In the genomic region with DNA sequence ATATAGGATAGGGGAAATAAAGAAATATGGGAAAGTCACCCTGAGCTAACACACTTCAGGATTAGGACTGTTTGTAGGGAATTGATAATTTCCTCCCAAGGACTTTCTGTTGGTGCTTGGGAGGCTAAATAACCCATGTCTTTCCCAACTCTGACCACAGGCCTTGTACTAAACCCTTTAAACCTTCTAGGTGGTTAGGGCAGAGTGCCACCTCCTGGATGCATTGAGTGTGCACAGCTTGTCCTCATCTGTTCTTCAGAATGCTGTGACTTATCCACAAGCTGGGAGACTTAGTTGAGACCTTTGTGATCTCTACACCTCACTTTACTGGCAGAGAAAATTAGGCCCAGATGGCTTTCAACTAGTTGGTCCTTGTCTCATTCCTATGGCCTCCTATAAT, we compare ENCODE assay signal across 9 mouse cellular contexts. TPM values are rescaled to one million over a fixed set of nuclear protein-coding genes. Genes with fewer than 3 reads are reported as not detected.
DNase-seq lines count a peak whose midpoint lies in the region; ATAC-seq and TF ChIP-seq lines count a peak whose summit lies in the region.
"Had no signal": no experiment of that assay in that cellular context is flagged by ENCODE, and none has a peak within 500 bp of the region (broad histone marks: within the 10 kb centered on the region; RNA-seq: fewer than 3 reads in every experiment).

No protein-coding gene starts in this region.

- in situ Hi-C loops in CH12.LX (cut with MboI; ENCODE audit: low pct_ligation_motif_present, low pct_unique_long_range_greater_than_20kb, low sequenced_read_pairs): no loop called here

- H3K4me3 ChIP-seq in CH12.LX (replicated peaks in 1 of 3; ENCODE audit: low read depth in 2 of 3, low read length in 2 of 3, poor library complexity in 1 of 3): no peak overlapping the region
- H3K4me3 ChIP-seq in intestine, embryonic 16.5 days (ENCODE audit: low read length): no peak overlapping the region

- TF ChIP-seq EP300 in CH12.LX (IDR thresholded peaks at IDR 0.05; ENCODE audit: low read length): no peak

- H3K4me2 ChIP-seq in CH12.LX (ENCODE audit: insufficient read depth, low read depth, poor library complexity, severe bottlenecking): no peak overlapping the region
- no peak overlapping the region for H3K4me2 ChIP-seq in intestine, embryonic 16.5 days (ENCODE audit: low read depth, low read length)

- H3K27ac ChIP-seq in CH12.LX (ENCODE audit: insufficient read depth, low read depth): no peak overlapping the region
- H3K27ac ChIP-seq in intestine, embryonic 16.5 days (ENCODE audit: low read length): no peak overlapping the region

- peak in 1 of 2 experiments; percentile 23; a peak in 2 of 4 replicates for TF ChIP-seq CTCF in CH12.LX (conservative IDR thresholded peaks at IDR 0.05 in 1 of 2, IDR thresholded peaks at IDR 0.05 in 1 of 2; ENCODE audit: low read depth in 2 of 2, low read length in 2 of 2)

- peaks cover 16% of the 10 kb centered on the region for H3K9me3 ChIP-seq in CH12.LX (replicated peaks; ENCODE audit: low read length)
- no peaks in the 10 kb centered on the region for H3K9me3 ChIP-seq in intestine, embryonic 16.5 days (ENCODE audit: control insufficient read depth, low read length)

- H3K9ac ChIP-seq in CH12.LX (ENCODE audit: insufficient read depth, low read depth): no peak overlapping the region
- no peak overlapping the region for H3K9ac ChIP-seq in intestine, embryonic 16.5 days (ENCODE audit: low read depth, low read length)

- no peaks in the 10 kb centered on the region for H3K36me3 ChIP-seq in CH12.LX (replicated peaks in 1 of 2; ENCODE audit: control insufficient read depth in 1 of 2, insufficient read depth in 1 of 2, low read length in 1 of 2)
- no peaks in the 10 kb centered on the region for H3K36me3 ChIP-seq in intestine, embryonic 16.5 days (ENCODE audit: control insufficient read depth, insufficient read depth, low read length)

- no peaks in the 10 kb centered on the region for H3K79me2 ChIP-seq in CH12.LX (replicated peaks; ENCODE audit: control insufficient read depth, extremely low read depth, insufficient read depth, poor library complexity, severe bottlenecking)

- TF ChIP-seq POLR2A in CH12.LX (IDR thresholded peaks at IDR 0.05; ENCODE audit: low read depth, low read length): no peak

- no peak; the same call in none of the 2 replicates for TF ChIP-seq RAD21 in CH12.LX (IDR thresholded peaks at IDR 0.05; ENCODE audit: low read depth, low read length)

- no peaks in the 10 kb centered on the region for H3K4me1 ChIP-seq in CH12.LX (ENCODE audit: control insufficient read depth in 1 of 2, insufficient read depth in 2 of 2)
- no peaks in the 10 kb centered on the region for H3K4me1 ChIP-seq in intestine, embryonic 16.5 days (ENCODE audit: control insufficient read depth, insufficient read depth, low read length)

- peak; percentile 11 for DNase-seq in layer of hippocampus, adult 11-12 months (ENCODE audit: low spot score)
- DNase-seq in layer of hippocampus, postnatal 10 days (ENCODE audit: low spot score in 2 of 2): no peak
- no peak for DNase-seq in CH12.LX (ENCODE audit: extremely low read depth)
- peak; percentile 23 to 31 for DNase-seq in adrenal gland, adult 18-20 months (ENCODE audit: low spot score in 2 of 2)
- peak; percentile 12 for DNase-seq in right cerebral cortex, postnatal 14 days
- DNase-seq in c-Kit-positive CD71-positive TER-119-positive erythroid progenitor cells, embryonic 14.5 days (ENCODE audit: low spot score): no peak
- DNase-seq in cerebellum, postnatal 36 days: no peak

- peak; percentile 77 for ATAC-seq in intestine, embryonic 16.5 days

- dilution Hi-C loops in CH12.LX (cut with MboI; ENCODE audit: extremely low pct_ligation_motif_present, extremely low pct_unique_long_range_greater_than_20kb, low sequenced_read_pairs): no loop called here

- no peaks in the 10 kb centered on the region for H3K27me3 ChIP-seq in CH12.LX (replicated peaks)
- H3K27me3 ChIP-seq in intestine, embryonic 16.5 days (replicated peaks; ENCODE audit: control insufficient read depth, insufficient read depth, low read length): no peaks in the 10 kb centered on the region

TF ChIP-seq in CH12.LX, 34 proteins besides CTCF, POLR2A, EP300 and RAD21:
- TF ChIP-seq MEF2A (IDR thresholded peaks at IDR 0.05; ENCODE audit: borderline replicate concordance, low read depth, low read length): no peak
- TF ChIP-seq SMC3 (IDR thresholded peaks at IDR 0.05; ENCODE audit: low read depth, low read length): peak; percentile 18; the same call in 1 of the 2 replicates

RNA-seq across cellular contexts. Expression of gene Sprr4, which starts 10.5 kb away (rescaled TPM):
- not detected for total RNA-seq in layer of hippocampus, postnatal 10 days (2021)
- total RNA-seq in CH12.LX (2012; rRNA removed) (not detected in 2 replicates), CH12.LX (2014; rRNA removed) (not detected in 2 replicates)
- polyA plus RNA-seq in CH12.LX (2012; ENCODE audit: insufficient read length, low read depth): not detected in 2 replicates
- total RNA-seq in adrenal gland, adult 18-20 months (2021): not detected
- polyA plus RNA-seq in intestine, embryonic 16.5 days (2015; fragmentation: Nextera tagmentation; extraction: Ambion mirVana): not detected in 2 replicates
- total RNA-seq: layer of hippocampus, adult 18-20 months had no signal

RNA-seq across cellular contexts. Expression of gene 2310046K23Rik, which starts 23.5 kb away (rescaled TPM):
- total RNA-seq in layer of hippocampus, postnatal 10 days (2021): not detected
- not detected in 2 replicates for total RNA-seq in CH12.LX (2012; rRNA removed)
- total RNA-seq in CH12.LX (2014; rRNA removed): not detected in 2 replicates
- polyA plus RNA-seq in CH12.LX (2012; ENCODE audit: insufficient read length, low read depth): not detected in 2 replicates
- total RNA-seq in adrenal gland, adult 18-20 months (2021): not detected
- not detected in 2 replicates for polyA plus RNA-seq in intestine, embryonic 16.5 days (2015; fragmentation: Nextera tagmentation; extraction: Ambion mirVana)
- total RNA-seq: layer of hippocampus, adult 18-20 months had no signal

RNA-seq across cellular contexts. Expression of gene Sprr1a, which starts 25.1 kb away (rescaled TPM):
- total RNA-seq in layer of hippocampus, postnatal 10 days (2021): not detected
- total RNA-seq in CH12.LX (2012; rRNA removed) (not detected in 2 replicates), CH12.LX (2014; rRNA removed) (not detected in 2 replicates)
- not detected in 2 replicates for polyA plus RNA-seq in CH12.LX (2012; ENCODE audit: insufficient read length, low read depth)
- not detected for total RNA-seq in adrenal gland, adult 18-20 months (2021)
- polyA plus RNA-seq in intestine, embryonic 16.5 days (2015; fragmentation: Nextera tagmentation; extraction: Ambion mirVana): 0.34 and 1.0 TPM in 2 replicates
- total RNA-seq: layer of hippocampus, adult 18-20 months had no signal

RNA-seq across cellular contexts. Expression of gene Sprr3, which starts 52.3 kb away (rescaled TPM):
- total RNA-seq in layer of hippocampus, postnatal 10 days (2021): not detected
- not detected in 2 replicates for total RNA-seq in CH12.LX (2012; rRNA removed)
- not detected in 2 replicates for total RNA-seq in CH12.LX (2014; rRNA removed)
- not detected in 2 replicates for polyA plus RNA-seq in CH12.LX (2012; ENCODE audit: insufficient read length, low read depth)
- total RNA-seq in adrenal gland, adult 18-20 months (2021): not detected
- polyA plus RNA-seq in intestine, embryonic 16.5 days (2015; fragmentation: Nextera tagmentation; extraction: Ambion mirVana): not detected in 2 replicates
- total RNA-seq: layer of hippocampus, adult 18-20 months had no signal

Comparison
In these comparisons a context has a peak if more than half of its experiments do, and no peak if none do; other contexts are left out.
1. DNase-seq: peak in layer of hippocampus, adult 11-12 months (single experiment), adrenal gland, adult 18-20 months (2 of 2) and right cerebral cortex, postnatal 14 days (single experiment); none in layer of hippocampus, postnatal 10 days (0 of 2), CH12.LX (single experiment), c-Kit-positive CD71-positive TER-119-positive erythroid progenitor cells, embryonic 14.5 days (single experiment) and cerebellum, postnatal 36 days (0 of 2).